Mouse (Mus musculus) layer of hippocampus, adult 8-10 months (tissue): Measurements from ENCODE around the gene Gm2004. TPM values are rescaled to one million over a fixed set of nuclear protein-coding genes. Genes with fewer than 3 reads are reported as not detected.
"Not testable (repeated sequence)": the region's sequence is repeated elsewhere in the genome, so short reads cannot be mapped to it uniquely, and the experiment has no call there.

ENCODE experiments used
- DNase-seq, 2 experiments: peaks; one replicate each; pipeline ENCODE4 v3.0.0; 2022; ENCODE audit warnings: low spot score in 2 of 2
- total RNA-seq, 4 experiments: library from RNA; stranded (reverse); gene quantifications; 2 replicates each; pipeline ENCODE4 v1.2.4; 2022

Gene Gm2004
- total RNA-seq, result 1 to 10 TPM in 2 of 4 experiments, under 1 TPM in 1, not detected in 1; 0.94 to 8.1 (median 5.8) TPM

- DNase-seq, result not testable (repeated sequence)
Measured at GRCm38 (mm10) chr2:176149725-176150124, at the start of gene Gm2004. Gene Gm2004, minus strand, starts transcription at chr2:176149825.

Other genes with a start within 250 kb of the Gm2004 start
- 10 to 100 TPM in 1 of 4 experiments, 1 to 10 TPM in 3; 5.7 to 10.6 (median 8.8) TPM for gene Zfp966, start 218.7 kb downstream of the Gm2004 start, total RNA-seq
- 10 to 100 TPM; 52.8 to 60.7 (median 55.3) TPM for gene Gm2026, start 184.5 kb downstream of the Gm2004 start, total RNA-seq
- 10 to 100 TPM in 1 of 4 experiments, 1 to 10 TPM in 3; 4.1 to 10.9 (median 8.5) TPM for gene 2210418O10Rik, start 76.7 kb upstream of the Gm2004 start, total RNA-seq
- not detected for gene Gm11009, start 169.7 kb upstream of the Gm2004 start, total RNA-seq